Mouse (Mus musculus): ENCODE data around the gene Prdm16.

Prdm16 gene

DNA sequence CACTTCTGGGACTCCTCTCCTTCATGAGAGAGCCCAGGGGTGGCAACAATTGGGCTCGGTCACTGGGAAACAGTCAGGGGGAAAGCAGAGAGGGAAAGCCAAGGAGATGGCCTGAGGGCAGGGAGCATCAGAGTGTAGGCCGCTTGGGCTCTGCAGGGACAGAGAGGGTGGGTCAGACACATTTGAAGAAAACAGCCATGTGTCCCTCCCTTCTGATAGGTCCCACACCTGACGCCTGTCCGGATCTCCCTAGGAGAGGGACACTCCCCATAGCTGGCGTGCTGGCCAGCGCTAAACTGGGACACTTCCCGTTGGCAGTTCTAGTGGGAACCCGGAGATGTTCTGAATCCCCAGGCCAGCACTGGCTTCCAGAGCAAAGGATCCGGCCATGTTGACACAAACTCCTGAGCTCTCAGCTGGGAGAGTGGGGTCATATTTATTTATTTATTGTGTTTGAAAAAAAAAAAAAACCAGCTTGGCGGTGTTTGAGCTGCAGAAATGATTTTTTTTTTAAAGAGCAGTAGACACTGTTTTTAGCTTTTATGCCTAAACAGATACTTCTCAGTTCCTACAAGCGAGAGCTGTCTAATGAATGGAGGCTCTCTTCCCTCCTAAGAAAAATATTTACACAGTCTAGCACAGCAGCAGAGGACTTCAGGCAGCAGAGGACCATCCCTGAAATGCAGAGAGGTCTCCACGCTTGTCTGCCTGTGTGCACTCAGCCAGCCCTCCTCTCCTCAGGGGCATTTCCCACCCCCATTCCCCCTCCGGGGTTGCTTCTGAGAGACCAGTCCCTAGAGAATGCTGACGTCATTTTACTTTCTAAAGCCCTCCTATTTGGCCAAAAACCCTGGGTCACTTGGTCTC, 154.7 kb downstream of the Prdm16 start:
- in situ Hi-C loops (cut with MboI, MseI), result loop anchor here (25.0 kb wide), 1 partner anchor 555 kb away; no protein-coding TSS in a partner anchor

GRCm38 (mm10) chr4:154480544-154481260, 156.0 kb downstream of the Prdm16 start:
- in situ Hi-C loops (cut with MboI, MseI), result loop anchor here (25.0 kb wide), 1 partner anchor 557 kb away; no protein-coding TSS in a partner anchor

- in situ Hi-C loops (cut with MboI, MseI), result loop anchor here (25.0 kb wide), 1 partner anchor 557 kb away; no protein-coding TSS in a partner anchor
These were observed 156.5 kb downstream of the Prdm16 start for GRCm38 (mm10) chr4:154480143-154480542.

DNA sequence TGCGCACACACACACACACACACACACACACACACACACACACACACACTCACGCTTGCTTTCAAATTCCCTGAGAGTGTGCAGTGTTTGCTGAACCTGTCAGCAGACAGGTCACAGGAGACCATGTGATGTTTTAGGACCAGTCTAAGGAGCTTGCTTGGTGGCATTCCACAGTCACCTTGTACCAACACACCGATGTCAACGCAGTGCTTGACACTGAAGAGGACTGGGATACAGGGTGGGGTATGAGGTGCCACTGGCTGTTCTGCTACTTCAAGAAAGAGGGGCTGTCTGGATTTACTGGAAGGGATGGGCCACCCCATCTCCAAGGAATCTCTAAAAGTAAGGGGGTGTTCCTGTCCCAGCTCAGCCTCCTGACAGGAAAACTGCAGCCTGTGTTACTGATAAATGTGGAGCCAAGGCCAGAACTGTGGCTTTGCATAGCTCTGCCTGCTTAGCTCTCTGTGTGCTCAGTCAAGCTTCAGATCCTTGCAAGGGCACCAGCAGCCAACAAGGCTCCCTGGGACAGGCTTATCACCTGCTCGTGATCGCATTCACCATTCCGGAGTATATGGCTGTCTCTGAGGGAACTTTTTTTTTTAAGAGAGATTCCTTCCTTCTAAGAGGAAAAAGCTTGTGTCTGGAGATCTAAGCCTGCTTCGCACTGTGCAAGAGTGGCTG, 157.6 kb downstream of the Prdm16 start:
- in situ Hi-C loops (cut with MboI, MseI), result loop anchor here (25.0 kb wide), 1 partner anchor 558 kb away; no protein-coding TSS in a partner anchor

DNA sequence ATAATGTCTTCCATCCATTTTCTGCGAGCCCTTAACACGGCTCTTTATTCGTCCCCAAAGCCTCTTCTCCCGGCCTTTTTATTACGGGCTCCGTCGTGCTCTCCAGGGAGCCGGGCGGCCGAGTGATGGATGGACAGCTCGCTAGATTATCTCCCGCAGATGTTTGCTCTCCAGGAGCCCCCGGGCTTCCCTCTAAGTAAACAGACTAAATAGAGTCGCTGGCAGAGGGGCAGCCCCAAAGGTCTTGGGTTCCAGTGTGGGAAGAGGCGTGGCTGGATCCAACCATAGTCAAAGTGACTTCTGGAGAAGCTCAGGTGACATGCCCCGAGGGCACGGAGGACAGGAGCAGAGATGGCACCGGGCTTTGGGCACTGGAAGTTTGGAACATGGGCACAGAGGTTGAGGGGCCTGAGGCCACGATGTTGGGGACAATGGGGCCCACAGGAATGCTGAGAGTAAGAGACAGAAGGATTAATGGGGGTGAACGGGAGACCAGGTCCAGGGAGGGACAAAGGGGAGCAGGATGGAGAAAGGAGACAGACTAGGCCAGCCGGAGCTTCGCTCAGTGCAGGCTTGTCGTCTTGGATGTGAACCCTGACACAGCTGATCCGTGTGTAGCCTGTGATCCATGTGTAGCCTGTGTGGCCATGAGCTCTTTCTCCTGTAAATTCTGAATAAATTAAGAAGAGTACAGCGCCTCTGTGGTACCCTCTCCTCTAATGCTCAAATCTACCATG, 162.9 kb downstream of the Prdm16 start:
- in situ Hi-C loops (cut with MboI, MseI), result no loop called here

GRCm38 (mm10) chr4:154472569-154472968, 164.1 kb downstream of the Prdm16 start:
- in situ Hi-C loops (cut with MboI, MseI), result no loop called here

GRCm38 (mm10) chr4:154471447-154472101, 165.1 kb downstream of the Prdm16 start:
- in situ Hi-C loops (cut with MboI, MseI), result no loop called here

DNA sequence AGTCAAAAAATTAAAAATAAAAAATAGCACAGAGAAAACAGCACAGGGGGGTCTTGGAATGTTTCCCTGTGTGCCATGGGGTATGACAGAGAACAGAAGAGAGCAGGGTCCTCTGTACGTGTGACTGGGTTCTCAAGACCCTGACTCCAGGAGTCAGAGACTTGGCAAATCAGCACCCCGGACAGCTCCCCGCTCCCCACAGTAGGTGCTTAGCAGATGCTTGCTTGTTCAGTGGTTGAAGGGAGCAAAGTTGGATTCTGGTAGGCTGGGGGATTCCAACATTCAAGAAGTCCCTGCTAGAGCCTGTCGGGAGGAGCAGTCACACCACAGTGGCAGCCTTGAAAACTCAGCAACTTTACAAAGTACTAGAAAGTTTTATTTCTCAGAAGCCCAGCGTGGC, 170.4 kb downstream of the Prdm16 start:
- in situ Hi-C loops (cut with MboI, MseI), result no loop called here

DNA sequence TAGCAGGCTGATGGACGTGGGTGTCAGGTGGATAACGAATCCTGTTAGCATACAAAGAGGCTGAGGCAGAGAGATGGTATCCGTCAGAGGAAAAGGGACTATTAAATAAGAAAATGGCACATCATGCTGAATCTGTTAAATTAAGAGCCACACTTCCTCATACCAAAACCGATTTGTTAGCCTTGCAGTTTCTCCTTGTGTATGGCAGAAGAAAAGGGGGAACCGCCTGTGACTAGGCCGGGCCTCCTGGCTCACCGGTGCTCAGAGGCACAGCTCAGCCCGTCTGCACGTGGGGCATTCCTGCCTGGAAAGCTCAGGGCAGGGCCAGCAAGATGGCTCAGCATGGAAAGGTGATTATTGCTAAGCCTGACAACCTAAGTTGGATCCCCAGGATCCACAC, 171.6 kb downstream of the Prdm16 start:
- in situ Hi-C loops (cut with MboI, MseI), result no loop called here

- in situ Hi-C loops (cut with MboI, MseI), result no loop called here
These were observed 176.7 kb downstream of the Prdm16 start for GRCm38 (mm10) chr4:154460021-154460420.

- in situ Hi-C loops (cut with MboI, MseI), result no loop called here
These were observed 178.9 kb downstream of the Prdm16 start for GRCm38 (mm10) chr4:154457756-154458155.

DNA sequence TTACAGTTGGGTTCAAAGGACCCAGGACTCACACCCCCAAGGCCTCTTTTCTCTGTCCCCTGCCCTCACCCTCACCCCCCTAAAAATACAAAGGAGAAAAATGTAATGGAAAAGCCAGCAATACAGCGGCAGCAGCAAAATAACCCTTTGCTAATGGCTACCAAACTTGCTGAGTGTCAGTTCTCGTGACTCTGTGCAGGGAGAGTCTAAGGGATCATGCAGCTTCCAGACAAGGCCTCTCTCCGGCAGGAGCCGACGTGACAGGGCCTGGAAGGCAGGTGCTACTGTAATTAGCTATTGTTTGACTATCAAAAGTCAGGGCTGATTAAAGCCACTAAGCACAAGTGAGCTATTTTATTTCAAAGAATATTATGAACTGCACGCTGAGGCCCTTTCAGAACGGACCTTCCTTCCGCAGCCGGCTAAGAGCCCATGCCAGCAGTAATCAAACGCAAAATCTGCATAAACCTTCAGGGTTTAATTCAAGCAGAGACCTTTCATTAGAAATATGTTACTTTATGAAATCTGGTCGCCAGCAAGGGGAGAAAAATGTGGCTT, 180.3 kb downstream of the Prdm16 start:
- in situ Hi-C loops (cut with MboI, MseI), result no loop called here

DNA sequence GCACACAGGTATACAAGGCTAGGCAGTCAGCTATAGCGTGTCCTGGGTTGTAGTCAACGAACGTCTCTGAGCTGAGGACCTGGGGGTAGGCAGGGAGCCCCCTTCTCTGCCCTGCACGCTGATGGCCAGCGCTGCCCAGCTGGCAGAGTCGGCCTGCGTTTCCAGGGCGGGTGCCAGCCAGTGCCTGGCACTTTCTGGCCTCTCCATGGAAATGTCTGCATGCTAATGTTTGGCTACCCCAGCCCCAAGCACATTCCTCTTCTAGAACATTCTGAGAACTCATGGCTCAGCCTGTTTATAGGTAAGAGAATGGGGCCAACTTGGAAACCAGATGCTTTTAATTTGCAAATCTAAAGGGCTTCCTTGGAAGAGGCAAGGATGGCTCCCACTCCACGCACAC, 186.2 kb downstream of the Prdm16 start:
- in situ Hi-C loops (cut with MboI, MseI), result no loop called here

- in situ Hi-C loops (cut with MboI, MseI), result no loop called here
These were observed 186.6 kb downstream of the Prdm16 start for GRCm38 (mm10) chr4:154450036-154450435.

GRCm38 (mm10) chr4:154449343-154449742, 187.3 kb downstream of the Prdm16 start:
- in situ Hi-C loops (cut with MboI, MseI), result no loop called here

DNA sequence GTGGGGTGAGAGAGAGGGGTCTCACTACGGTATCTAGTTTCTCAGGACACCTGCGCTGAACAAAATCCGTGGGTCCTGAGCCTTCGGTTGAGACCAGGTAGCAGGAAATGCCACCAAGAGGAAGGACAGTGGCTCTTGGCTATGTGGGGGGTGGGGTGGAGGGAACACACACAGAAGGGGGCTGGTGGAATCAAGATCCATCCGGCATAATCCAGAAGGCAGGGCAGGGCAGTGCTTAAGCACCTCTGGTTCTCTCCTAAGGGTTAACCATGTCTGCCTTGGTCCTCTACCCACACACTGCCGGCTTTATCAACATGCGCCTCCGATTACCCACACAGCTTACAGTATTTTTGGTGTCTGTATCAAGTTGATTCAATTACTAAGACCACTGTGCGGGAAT, 191.0 kb downstream of the Prdm16 start:
- in situ Hi-C loops (cut with MboI, MseI), result no loop called here

DNA sequence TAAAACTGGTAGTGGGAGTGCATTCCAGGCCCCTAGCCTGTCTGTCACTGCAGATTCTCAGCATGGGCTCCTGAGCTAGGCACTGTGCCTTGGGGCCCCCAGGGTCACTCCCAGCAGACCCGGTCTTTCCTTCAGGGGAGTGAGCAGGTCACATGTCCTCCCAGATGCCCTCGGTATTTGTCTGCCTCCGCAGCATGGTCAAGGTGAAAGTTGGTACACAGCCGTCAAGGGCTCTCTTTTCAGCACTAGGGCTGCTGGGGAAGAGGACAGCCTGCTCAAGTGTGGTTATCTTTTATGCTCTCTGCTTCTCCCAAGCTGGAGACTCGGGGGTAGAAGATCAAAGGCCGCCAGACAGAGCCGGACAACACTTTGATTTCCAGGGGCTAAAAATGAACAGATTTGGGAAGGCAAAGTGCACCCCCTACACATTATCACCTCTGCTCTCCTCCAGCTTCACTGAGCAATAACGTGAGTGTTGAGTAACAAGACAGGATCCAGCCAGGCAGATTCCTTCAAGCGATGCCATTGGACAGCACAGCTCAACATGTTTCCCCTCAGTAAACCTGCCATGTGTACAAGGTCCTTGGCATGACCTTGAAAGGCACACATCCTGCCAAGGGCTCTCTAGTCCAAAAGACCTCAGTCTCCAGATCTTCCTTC, 193.9 kb downstream of the Prdm16 start:
- in situ Hi-C loops (cut with MboI, MseI), result no loop called here

DNA sequence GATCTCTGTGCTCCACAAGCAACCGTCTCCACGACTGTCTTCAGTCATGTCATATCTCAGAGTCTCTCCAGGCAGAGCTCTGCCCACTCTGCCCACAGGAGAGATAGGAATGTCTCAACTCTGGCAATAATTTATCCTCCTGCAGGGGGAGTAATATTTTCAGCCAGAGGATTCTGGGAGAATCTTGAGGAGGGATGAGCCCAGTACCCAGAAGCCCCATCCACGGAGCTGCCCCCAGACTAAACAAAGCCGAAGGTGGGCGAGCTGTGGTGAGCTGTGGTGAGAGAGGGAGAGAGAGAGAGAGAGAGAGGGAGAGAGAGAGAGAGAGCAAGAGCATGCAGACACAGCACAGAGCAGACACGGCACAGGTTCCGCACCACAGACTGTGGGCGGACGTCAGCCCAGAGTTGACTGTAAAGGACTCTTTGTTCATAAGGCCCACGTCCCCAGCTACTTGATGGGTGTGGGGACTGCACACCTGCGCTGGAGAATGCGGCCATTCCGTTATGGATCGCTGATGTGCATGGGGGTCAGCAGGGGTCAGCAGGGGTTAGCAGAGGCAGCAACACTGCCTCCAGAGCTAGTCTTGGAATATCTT, 197.1 kb downstream of the Prdm16 start:
- in situ Hi-C loops (cut with MboI, MseI), result no loop called here

DNA sequence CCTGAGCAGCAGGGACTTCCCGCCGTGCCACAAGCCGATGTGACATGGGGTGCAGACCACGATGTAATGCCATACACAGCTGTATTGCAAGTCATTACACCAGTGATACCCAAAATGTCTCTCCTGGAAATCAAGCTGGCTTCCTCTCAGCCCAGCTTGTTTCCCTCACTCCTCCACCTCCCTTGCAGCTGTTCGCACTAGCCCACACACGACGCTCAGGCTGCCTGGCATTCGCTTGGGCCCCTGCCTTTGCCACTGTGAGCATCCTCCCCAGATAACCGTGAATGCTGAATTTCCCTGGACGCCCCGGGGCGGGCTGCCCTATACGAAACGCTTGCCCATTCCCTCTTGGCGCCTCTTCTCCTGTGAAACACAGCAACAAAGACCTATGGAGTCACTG, 198.1 kb downstream of the Prdm16 start:
- in situ Hi-C loops (cut with MboI, MseI), result no loop called here

DNA sequence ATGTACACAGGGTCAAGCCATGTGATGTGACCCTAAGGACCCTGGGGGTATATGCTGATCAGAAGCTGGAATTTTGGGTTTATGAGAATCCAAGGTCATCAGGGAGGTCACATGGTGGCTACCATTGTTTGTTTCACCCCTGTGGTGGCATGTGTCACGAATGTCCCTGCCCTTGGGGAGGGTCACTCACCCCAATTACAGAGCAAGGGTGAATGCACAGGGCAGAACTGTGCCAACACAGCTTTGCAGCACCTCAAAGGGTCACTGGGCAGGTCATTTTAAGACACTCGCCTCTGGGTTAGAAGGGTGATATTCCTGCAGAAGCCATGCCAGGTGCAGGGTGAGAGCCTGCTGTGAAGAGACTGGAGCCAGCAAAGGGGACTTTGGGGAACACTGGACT, 206.9 kb downstream of the Prdm16 start:
- in situ Hi-C loops (cut with MboI, MseI), result no loop called here
